Mouse (Mus musculus): Measurements from ENCODE around the gene Olfr1152. TPM values are rescaled to one million over a fixed set of nuclear protein-coding genes. Genes with fewer than 3 reads are reported as not detected.

The Olfr1152 gene
- polyA plus RNA-seq (2015; fragmentation: Nextera tagmentation; extraction: Ambion mirVana), result not detected in 2 replicates

- Histone ChIP-seq H3K9me3 (replicated peaks; ENCODE audit: control insufficient read depth, low read length) (no peaks in the 10 kb centered on the region), H3K27me3 (ENCODE audit: control insufficient read depth, insufficient read depth, low read length) (no peaks in the 10 kb centered on the region), H3K9ac (ENCODE audit: low read length) (no peak within 1 kb of the TSS), H3K4me3 (replicated peaks; ENCODE audit: low read length) (no peak within 1 kb of the TSS), H3K4me2 (ENCODE audit: low read depth, low read length) (no peak within 1 kb of the TSS), H3K36me3 (ENCODE audit: control insufficient read depth, insufficient read depth, low read length) (no peaks in the 10 kb centered on the region), H3K27ac (ENCODE audit: low read length) (no peak within 1 kb of the TSS), H3K4me1 (ENCODE audit: control insufficient read depth, insufficient read depth, low read length) (no peaks in the 10 kb centered on the region)
- no peak for ATAC-seq (ENCODE audit: insufficient read depth, low FRiP score)
Observed at GRCm38 (mm10) chr2:87866192-87866591, at the start of gene Olfr1152. TSS of gene Olfr1152 (plus strand) at chr2:87866492.

- no peaks in the 10 kb centered on the region for H3K4me1 ChIP-seq (ENCODE audit: control insufficient read depth, insufficient read depth, low read length)
- no peak within 1 kb of the TSS for H3K27ac ChIP-seq (ENCODE audit: low read length)
- no peak within 1 kb of the TSS for H3K4me2 ChIP-seq (ENCODE audit: low read depth, low read length)
- H3K4me3 ChIP-seq (replicated peaks; ENCODE audit: low read length), result no peak within 1 kb of the TSS
- H3K36me3 ChIP-seq (ENCODE audit: control insufficient read depth, insufficient read depth, low read length), result no peaks in the 10 kb centered on the region
- no peak for ATAC-seq (ENCODE audit: insufficient read depth, low FRiP score)
- H3K27me3 ChIP-seq (ENCODE audit: control insufficient read depth, insufficient read depth, low read length), result no peaks in the 10 kb centered on the region
- 82% methylated on average over 1 of the region's 1 CpGs for WGBS
- no peaks in the 10 kb centered on the region for H3K9me3 ChIP-seq (replicated peaks; ENCODE audit: control insufficient read depth, low read length)
- H3K9ac ChIP-seq (ENCODE audit: low read length), result no peak within 1 kb of the TSS
Observed at GRCm38 (mm10) chr2:87830233-87830632, 36.1 kb upstream of the Olfr1152 start, which contains the start of gene Olfr1148. TSS of gene Olfr1148 (plus strand) at chr2:87830533.

GRCm38 (mm10) chr2:87843693-87844092 lies 22.6 kb upstream of the Olfr1152 start, which contains the start of gene Olfr1150-ps1:
TSS of gene Olfr1150-ps1 (plus strand) at chr2:87843993.
- Histone ChIP-seq H3K4me1 (ENCODE audit: control insufficient read depth, insufficient read depth, low read length) (no peaks in the 10 kb centered on the region), H3K27me3 (ENCODE audit: control insufficient read depth, insufficient read depth, low read length) (no peaks in the 10 kb centered on the region), H3K36me3 (ENCODE audit: control insufficient read depth, insufficient read depth, low read length) (no peaks in the 10 kb centered on the region), H3K9ac (ENCODE audit: low read length) (no peak within 1 kb of the TSS), H3K9me3 (replicated peaks; ENCODE audit: control insufficient read depth, low read length) (no peaks in the 10 kb centered on the region), H3K4me2 (ENCODE audit: low read depth, low read length) (no peak within 1 kb of the TSS), H3K4me3 (replicated peaks; ENCODE audit: low read length) (no peak within 1 kb of the TSS), H3K27ac (ENCODE audit: low read length) (no peak within 1 kb of the TSS)
- no peak for ATAC-seq (ENCODE audit: insufficient read depth, low FRiP score)
- WGBS, result 78% methylated on average over 1 of the region's 1 CpGs

GRCm38 (mm10) chr2:87855562-87855961 lies 10.7 kb upstream of the Olfr1152 start, which contains the start of gene Olfr1151:
TSS of gene Olfr1151 (plus strand) at chr2:87855862.
- Histone ChIP-seq H3K36me3 (ENCODE audit: control insufficient read depth, insufficient read depth, low read length) (no peaks in the 10 kb centered on the region), H3K4me1 (ENCODE audit: control insufficient read depth, insufficient read depth, low read length) (no peaks in the 10 kb centered on the region), H3K4me2 (ENCODE audit: low read depth, low read length) (no peak within 1 kb of the TSS), H3K9me3 (replicated peaks; ENCODE audit: control insufficient read depth, low read length) (no peaks in the 10 kb centered on the region), H3K9ac (ENCODE audit: low read length) (no peak within 1 kb of the TSS), H3K4me3 (replicated peaks; ENCODE audit: low read length) (no peak within 1 kb of the TSS), H3K27ac (ENCODE audit: low read length) (no peak within 1 kb of the TSS), H3K27me3 (ENCODE audit: control insufficient read depth, insufficient read depth, low read length) (no peaks in the 10 kb centered on the region)
- ATAC-seq (ENCODE audit: insufficient read depth, low FRiP score), result no peak
- 88% methylated on average over 1 of the region's 1 CpGs for WGBS

- Histone ChIP-seq H3K4me1 (ENCODE audit: control insufficient read depth, insufficient read depth, low read length) (no peaks in the 10 kb centered on the region), H3K4me2 (ENCODE audit: low read depth, low read length) (no peak within 1 kb of the TSS), H3K27me3 (ENCODE audit: control insufficient read depth, insufficient read depth, low read length) (no peaks in the 10 kb centered on the region), H3K4me3 (replicated peaks; ENCODE audit: low read length) (no peak within 1 kb of the TSS), H3K36me3 (ENCODE audit: control insufficient read depth, insufficient read depth, low read length) (no peaks in the 10 kb centered on the region), H3K27ac (ENCODE audit: low read length) (no peak within 1 kb of the TSS), H3K9ac (ENCODE audit: low read length) (no peak within 1 kb of the TSS), H3K9me3 (replicated peaks; ENCODE audit: control insufficient read depth, low read length) (no peaks in the 10 kb centered on the region)
- 75% methylated on average over 1 of the region's 1 CpGs for WGBS
- ATAC-seq (ENCODE audit: insufficient read depth, low FRiP score), result no peak
Observed at GRCm38 (mm10) chr2:87894662-87895061, 28.4 kb downstream of the Olfr1152 start, which contains the start of gene Olfr1153. TSS of gene Olfr1153 (plus strand) at chr2:87894962.

- Histone ChIP-seq H3K9me3 (replicated peaks; ENCODE audit: control insufficient read depth, low read length) (no peaks in the 10 kb centered on the region), H3K27ac (ENCODE audit: low read length) (no peak within 1 kb of the TSS), H3K9ac (ENCODE audit: low read length) (no peak within 1 kb of the TSS), H3K27me3 (ENCODE audit: control insufficient read depth, insufficient read depth, low read length) (no peaks in the 10 kb centered on the region), H3K36me3 (ENCODE audit: control insufficient read depth, insufficient read depth, low read length) (no peaks in the 10 kb centered on the region), H3K4me3 (replicated peaks; ENCODE audit: low read length) (no peak within 1 kb of the TSS), H3K4me1 (ENCODE audit: control insufficient read depth, insufficient read depth, low read length) (no peaks in the 10 kb centered on the region), H3K4me2 (ENCODE audit: low read depth, low read length) (no peak within 1 kb of the TSS)
- ATAC-seq (ENCODE audit: insufficient read depth, low FRiP score), result no peak
- WGBS, result 89% methylated on average over 1 of the region's 1 CpGs
Observed at GRCm38 (mm10) chr2:87905066-87905465, 38.8 kb downstream of the Olfr1152 start, which contains the start of gene Olfr1154. TSS of gene Olfr1154 (minus strand) at chr2:87905166.

Other genes with a start within 250 kb of the Olfr1152 start
- not detected in 2 replicates for gene Olfr1131, start 239.4 kb upstream of the Olfr1152 start, polyA plus RNA-seq (2015; fragmentation: Nextera tagmentation; extraction: Ambion mirVana)
- gene Olfr1132, start 229.0 kb upstream of the Olfr1152 start, polyA plus RNA-seq (2015; fragmentation: Nextera tagmentation; extraction: Ambion mirVana), result not detected in 2 replicates
- not detected in 2 replicates for gene Olfr1133, start 219.1 kb upstream of the Olfr1152 start, polyA plus RNA-seq (2015; fragmentation: Nextera tagmentation; extraction: Ambion mirVana)
- not detected in 2 replicates for gene Olfr1134, start 208.0 kb upstream of the Olfr1152 start, polyA plus RNA-seq (2015; fragmentation: Nextera tagmentation; extraction: Ambion mirVana)
- gene Olfr1135, start 192.8 kb upstream of the Olfr1152 start, polyA plus RNA-seq (2015; fragmentation: Nextera tagmentation; extraction: Ambion mirVana), result not detected in 2 replicates
- not detected in 2 replicates for gene Olfr1136, start 172.5 kb upstream of the Olfr1152 start, polyA plus RNA-seq (2015; fragmentation: Nextera tagmentation; extraction: Ambion mirVana)
- gene Olfr1137, start 153.3 kb upstream of the Olfr1152 start, polyA plus RNA-seq (2015; fragmentation: Nextera tagmentation; extraction: Ambion mirVana), result not detected in 2 replicates
- not detected in 2 replicates for gene Olfr1138, start 126.5 kb upstream of the Olfr1152 start, polyA plus RNA-seq (2015; fragmentation: Nextera tagmentation; extraction: Ambion mirVana)
- gene Olfr1140, start 122.7 kb upstream of the Olfr1152 start, polyA plus RNA-seq (2015; fragmentation: Nextera tagmentation; extraction: Ambion mirVana), result not detected in 2 replicates
- not detected in 2 replicates for gene Olfr1141, start 112.5 kb upstream of the Olfr1152 start, polyA plus RNA-seq (2015; fragmentation: Nextera tagmentation; extraction: Ambion mirVana)
- gene Olfr152, start 87.0 kb upstream of the Olfr1152 start, polyA plus RNA-seq (2015; fragmentation: Nextera tagmentation; extraction: Ambion mirVana), result not detected in 2 replicates
- not detected in 2 replicates for gene Olfr1143, start 65.9 kb upstream of the Olfr1152 start, polyA plus RNA-seq (2015; fragmentation: Nextera tagmentation; extraction: Ambion mirVana)
- gene Olfr1145, start 56.7 kb upstream of the Olfr1152 start, polyA plus RNA-seq (2015; fragmentation: Nextera tagmentation; extraction: Ambion mirVana), result not detected in 2 replicates
- gene Olfr1148, start 36.0 kb upstream of the Olfr1152 start, polyA plus RNA-seq (2015; fragmentation: Nextera tagmentation; extraction: Ambion mirVana), result not detected in 2 replicates
- gene Olfr1150-ps1, start 22.5 kb upstream of the Olfr1152 start, polyA plus RNA-seq (2015; fragmentation: Nextera tagmentation; extraction: Ambion mirVana), result not detected in 2 replicates
- gene Olfr1151, start 10.6 kb upstream of the Olfr1152 start, polyA plus RNA-seq (2015; fragmentation: Nextera tagmentation; extraction: Ambion mirVana), result not detected in 2 replicates
- not detected in 2 replicates for gene Olfr1153, start 28.5 kb downstream of the Olfr1152 start, polyA plus RNA-seq (2015; fragmentation: Nextera tagmentation; extraction: Ambion mirVana)
- not detected in 2 replicates for gene Olfr1154, start 38.7 kb downstream of the Olfr1152 start, polyA plus RNA-seq (2015; fragmentation: Nextera tagmentation; extraction: Ambion mirVana)
- gene Olfr1155, start 78.6 kb downstream of the Olfr1152 start, polyA plus RNA-seq (2015; fragmentation: Nextera tagmentation; extraction: Ambion mirVana), result not detected in 2 replicates
- not detected in 2 replicates for gene Olfr1156, start 86.6 kb downstream of the Olfr1152 start, polyA plus RNA-seq (2015; fragmentation: Nextera tagmentation; extraction: Ambion mirVana)
- gene Olfr1157, start 101.8 kb downstream of the Olfr1152 start, polyA plus RNA-seq (2015; fragmentation: Nextera tagmentation; extraction: Ambion mirVana), result not detected in 2 replicates
- gene Olfr74, start 108.2 kb downstream of the Olfr1152 start, polyA plus RNA-seq (2015; fragmentation: Nextera tagmentation; extraction: Ambion mirVana), result not detected in 2 replicates
- not detected in 2 replicates for gene Olfr1158, start 123.6 kb downstream of the Olfr1152 start, polyA plus RNA-seq (2015; fragmentation: Nextera tagmentation; extraction: Ambion mirVana)
- not detected in 2 replicates for gene Olfr1160, start 141.8 kb downstream of the Olfr1152 start, polyA plus RNA-seq (2015; fragmentation: Nextera tagmentation; extraction: Ambion mirVana)
- gene Olfr1161, start 156.3 kb downstream of the Olfr1152 start, polyA plus RNA-seq (2015; fragmentation: Nextera tagmentation; extraction: Ambion mirVana), result not detected in 2 replicates
- 0.07 TPM in 1 of 2 replicates, not detected in the other for gene Olfr73, start 171.2 kb downstream of the Olfr1152 start, polyA plus RNA-seq (2015; fragmentation: Nextera tagmentation; extraction: Ambion mirVana)
- not detected in 2 replicates for gene Olfr1162, start 184.6 kb downstream of the Olfr1152 start, polyA plus RNA-seq (2015; fragmentation: Nextera tagmentation; extraction: Ambion mirVana)
- not detected in 2 replicates for gene Olfr1163, start 205.3 kb downstream of the Olfr1152 start, polyA plus RNA-seq (2015; fragmentation: Nextera tagmentation; extraction: Ambion mirVana)
- gene Olfr1164, start 227.5 kb downstream of the Olfr1152 start, polyA plus RNA-seq (2015; fragmentation: Nextera tagmentation; extraction: Ambion mirVana), result not detected in 2 replicates